Mouse (Mus musculus) CD4-positive, CD25-positive, alpha-beta regulatory T cell (primary cell): Measurements from ENCODE around the gene Pphln1. TPM values are rescaled to one million over a fixed set of nuclear protein-coding genes. Genes with fewer than 3 reads are reported as not detected.

ENCODE experiments used
- polyA plus RNA-seq: library from polyadenylated mRNA; unstranded; fragments of 100-300 nt; shearing (Covaris generic); gene quantifications from one replicate; pipeline ENCODE4 v1.2.1, GENCODE M21; 2017

The Pphln1 gene
- polyA plus RNA-seq, result 41.1 TPM

GRCm38 (mm10) chr15:93397826-93398698 lies at the start of gene Pphln1, which contains the start of gene Zcrb1:
TSS of gene Pphln1 (plus strand) at chr15:93398350.
TSS of gene Zcrb1 (minus strand) at chr15:93398334.

Other genes with a start within 250 kb of the Pphln1 start
- 13.5 TPM for gene Gxylt1, start 123.2 kb upstream of the Pphln1 start, polyA plus RNA-seq
- 77.8 TPM for gene Yaf2, start 61.4 kb upstream of the Pphln1 start, polyA plus RNA-seq
- gene Zcrb1, start within 50 bp of the Pphln1 start, polyA plus RNA-seq, result 102 TPM
- gene Prickle1, start 197.5 kb downstream of the Pphln1 start, polyA plus RNA-seq, result 9.9 TPM